Mouse (Mus musculus) heart, adult 9 months (tissue): ENCODE data around the gene Lamc3.
A peak's percentile ranks its signal among the peaks of the same experiment; 100 is the strongest.
"Not testable (repeated sequence)": the region's sequence is repeated elsewhere in the genome, so short reads cannot be mapped to it uniquely, and the experiment has no call there.

Experiments
- DNase-seq, 2 experiments: peaks; one replicate each; pipeline ENCODE4 v3.0.0; 2022; ENCODE audit warnings: low spot score in 2 of 2

Lamc3 gene

DNA sequence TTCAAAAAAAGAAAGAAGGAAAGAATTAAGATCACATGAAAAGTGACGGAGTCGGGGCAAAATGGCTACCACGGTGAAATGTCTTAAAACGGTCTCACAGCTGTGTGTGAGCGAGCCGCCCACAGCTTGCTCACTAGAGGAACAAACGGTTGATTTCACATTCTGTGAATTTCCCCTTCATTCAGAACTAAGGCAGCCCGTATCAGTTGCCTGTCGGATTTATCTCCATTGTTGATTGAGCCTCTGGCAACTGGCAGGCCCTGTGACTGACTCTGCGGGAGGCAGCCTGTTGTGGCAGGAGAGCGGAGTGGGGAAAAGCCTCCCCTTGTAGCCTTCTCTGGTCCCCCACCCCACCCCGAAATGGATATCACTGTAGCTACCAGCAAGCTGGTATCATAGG is 10.6 kb upstream of the Lamc3 start:
- no peak for DNase-seq

DNA sequence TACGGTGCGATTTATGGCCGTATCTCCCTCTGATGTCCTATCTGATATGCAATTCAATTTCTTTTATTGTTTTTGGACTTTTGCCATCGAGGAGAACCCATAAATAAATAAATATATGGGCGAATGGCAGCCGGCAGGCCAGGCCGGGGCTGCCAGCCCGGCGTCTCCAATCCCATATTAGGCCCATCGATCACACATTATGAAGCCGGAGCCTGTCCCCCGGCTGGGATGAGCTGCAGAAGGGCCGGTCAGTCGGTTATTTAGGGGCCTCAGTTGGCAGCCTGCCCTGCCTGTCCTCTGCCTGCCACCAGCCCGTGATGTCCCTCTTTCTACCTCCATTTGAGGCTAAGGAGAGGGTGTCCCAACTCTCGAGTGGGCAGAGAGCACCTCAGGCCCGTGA is 8.5 kb upstream of the Lamc3 start:
- DNase-seq = no peak

DNA sequence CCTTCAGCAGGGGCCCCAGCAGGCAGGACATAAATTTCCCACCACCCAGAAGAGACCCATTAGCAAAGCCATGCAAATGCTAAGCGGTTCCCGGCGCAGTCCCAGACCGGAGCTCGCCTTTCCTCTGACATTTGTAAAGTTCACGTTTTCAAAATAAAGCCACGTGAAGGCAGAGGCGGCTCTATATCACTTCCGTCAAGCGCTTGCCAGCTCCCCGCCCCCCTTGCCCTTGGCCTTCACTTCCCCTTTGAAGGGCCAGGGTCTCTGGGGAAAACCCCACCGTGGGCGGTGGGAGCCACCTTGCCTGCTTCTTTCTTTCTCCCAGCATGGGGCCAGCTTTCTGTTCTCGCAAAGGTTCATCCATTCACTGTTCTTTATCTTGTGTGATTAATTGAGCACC is 6.2 kb upstream of the Lamc3 start:
- DNase-seq = no peak

DNA sequence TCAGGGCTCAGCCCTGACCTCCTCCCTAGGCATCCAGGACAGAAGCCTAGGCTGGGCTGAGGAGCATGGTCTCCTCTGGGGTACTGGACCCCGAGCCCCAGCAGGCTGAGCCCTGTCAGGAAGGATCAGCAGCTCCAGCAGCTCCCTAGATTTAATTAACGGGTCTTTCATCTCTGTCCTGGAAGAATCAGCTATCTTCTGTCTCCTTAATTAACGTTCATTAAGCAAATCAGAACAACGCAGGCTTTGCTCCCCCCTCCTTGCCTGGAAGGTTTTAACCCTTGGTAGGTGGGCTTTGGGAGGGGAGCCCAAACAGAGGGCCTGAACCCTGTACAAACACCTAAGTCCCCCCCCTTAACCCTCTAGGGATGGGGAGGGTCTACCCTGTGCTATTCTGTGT is 4.0 kb upstream of the Lamc3 start:
- no peak for DNase-seq

DNA sequence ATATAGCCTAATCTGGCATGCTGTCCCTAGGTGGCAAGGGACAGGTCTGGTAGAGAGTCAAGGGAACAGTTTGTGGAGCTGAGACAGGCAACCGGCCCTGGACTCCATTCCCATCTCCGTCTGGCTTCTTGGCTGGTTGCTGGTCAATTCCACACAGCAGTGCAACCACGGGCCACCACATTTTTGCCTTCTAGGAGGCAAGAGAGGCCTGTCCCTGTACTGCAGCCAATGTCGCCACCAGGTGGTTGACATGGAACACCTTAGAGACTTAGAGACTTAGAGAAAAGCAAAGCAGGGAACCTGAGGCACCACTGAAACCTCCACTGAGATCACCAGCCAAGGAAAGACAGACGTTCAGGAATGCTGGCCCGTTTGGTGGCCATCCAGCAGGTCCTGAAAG is 2.3 kb upstream of the Lamc3 start:
- DNase-seq = no peak

DNA sequence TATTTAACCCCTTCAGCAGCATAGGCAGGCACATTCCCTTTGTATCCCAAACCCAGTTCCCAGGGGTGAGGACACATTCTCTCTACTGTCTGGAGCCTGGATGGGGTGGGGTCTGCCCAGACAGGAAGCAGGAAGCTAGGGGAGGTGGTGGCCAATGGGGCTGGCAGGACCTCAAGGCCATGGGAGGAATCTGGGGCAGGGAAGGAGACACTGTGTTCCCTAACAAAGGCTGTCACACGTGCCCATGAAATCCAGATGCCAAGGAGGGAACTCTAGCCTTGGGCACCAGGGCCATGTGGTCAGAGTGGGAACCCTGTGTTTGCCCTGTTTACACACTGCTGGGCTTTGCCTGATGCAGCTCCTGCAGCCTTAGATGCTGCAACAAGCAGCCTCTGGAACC is 1.8 kb downstream of the Lamc3 start:
- no peak for DNase-seq

DNA sequence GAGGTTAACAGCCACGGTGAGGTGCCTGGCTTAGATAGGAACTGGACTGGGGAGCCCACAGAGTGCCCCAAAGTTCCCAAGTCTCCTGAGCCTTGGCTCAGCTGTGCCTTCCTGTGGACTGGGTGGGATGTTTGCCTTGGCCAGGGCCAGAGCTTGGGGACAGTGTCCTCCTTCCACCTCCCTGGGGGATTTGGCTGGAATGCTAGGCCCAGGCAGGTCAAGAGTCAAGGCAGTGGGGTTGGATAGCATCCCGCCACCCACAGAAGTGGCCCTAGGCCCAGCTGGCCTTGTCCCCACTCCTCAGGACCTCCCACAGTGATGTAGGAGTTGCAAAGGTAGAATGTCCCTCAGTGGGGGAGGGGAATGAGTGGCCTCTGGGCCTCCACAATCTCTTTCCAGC is 4.1 kb downstream of the Lamc3 start:
- peak in 1 of 2 experiments; percentile 21 for DNase-seq

DNA sequence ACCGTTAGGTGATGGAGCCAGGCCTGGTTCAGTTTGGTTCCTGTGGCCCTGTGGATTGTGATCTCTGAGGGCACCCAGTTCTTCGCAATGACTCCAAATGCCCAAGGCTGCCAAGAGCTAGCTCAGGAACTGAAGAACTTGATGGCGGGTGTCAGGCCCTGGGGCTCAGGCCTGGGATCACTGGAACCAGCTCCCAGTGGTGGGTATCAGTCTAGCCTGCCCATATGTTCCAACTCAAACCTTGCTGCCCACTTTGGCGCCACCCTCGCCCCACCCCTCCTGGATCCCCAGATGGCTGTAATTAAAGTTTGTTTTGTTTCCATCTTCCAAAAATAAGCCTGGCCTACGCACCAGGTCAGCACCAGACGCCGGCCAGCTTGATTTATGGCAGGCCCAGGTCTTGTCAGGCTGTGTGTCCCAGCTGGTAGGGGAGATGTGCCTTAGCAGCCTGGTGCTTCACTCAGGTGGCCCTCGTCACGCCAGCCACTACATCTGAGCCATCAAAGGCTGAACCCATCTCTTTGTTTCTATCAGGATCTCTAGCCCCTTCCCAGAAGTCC is 6.1 kb downstream of the Lamc3 start:
- no peak for DNase-seq

DNA sequence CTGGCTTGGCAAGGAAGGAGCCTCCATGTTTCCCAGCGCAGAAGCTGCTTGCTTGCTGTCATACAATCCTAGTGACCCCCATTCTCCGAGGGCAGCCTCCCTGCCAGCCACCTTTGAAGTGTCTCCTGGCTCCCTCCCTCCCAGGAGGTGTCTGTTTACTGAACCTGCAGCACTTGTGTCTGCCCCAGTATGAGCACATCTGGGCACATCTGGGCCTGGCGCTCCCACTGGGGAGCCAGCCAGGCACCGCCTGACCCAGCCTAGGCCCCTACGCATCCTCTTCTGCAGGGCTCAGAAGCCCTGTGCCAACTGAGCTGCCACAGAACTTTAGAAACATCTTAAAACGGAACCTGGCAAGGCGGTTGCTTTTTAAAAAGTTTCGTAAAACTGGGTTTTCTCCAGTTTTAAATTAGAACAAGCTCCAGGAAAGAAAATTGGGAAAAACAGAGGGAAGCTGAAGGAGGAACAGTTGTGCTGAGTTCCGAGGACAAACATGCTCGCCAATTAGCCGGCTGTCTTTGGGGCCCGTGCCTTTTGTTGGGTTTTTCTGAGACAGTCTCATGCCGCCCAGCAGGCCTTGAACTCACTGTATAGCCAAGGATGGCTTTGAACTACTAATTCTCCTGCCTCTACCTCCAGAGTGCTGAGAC is 7.3 kb downstream of the Lamc3 start:
- DNase-seq = no peak

DNA sequence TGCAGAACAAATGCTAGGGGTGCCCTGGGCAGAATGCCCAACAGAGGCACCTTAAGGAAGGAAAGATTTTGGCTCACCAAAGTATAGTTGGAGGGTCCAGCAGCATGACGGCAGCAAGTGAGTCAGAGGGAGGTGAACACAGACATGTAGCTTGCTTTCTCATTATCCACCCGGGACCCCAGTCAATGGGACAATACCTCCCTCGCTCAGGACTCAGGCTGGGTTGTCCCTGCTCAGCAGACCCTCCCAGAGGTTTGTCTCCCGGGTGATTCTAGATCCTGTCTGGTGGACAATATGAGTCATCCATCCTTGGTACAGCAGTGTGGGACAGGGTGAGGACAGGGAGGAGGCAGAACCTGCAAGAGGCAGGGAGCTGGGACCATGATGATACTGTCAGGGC is 13.8 kb downstream of the Lamc3 start:
- no peak for DNase-seq

DNA sequence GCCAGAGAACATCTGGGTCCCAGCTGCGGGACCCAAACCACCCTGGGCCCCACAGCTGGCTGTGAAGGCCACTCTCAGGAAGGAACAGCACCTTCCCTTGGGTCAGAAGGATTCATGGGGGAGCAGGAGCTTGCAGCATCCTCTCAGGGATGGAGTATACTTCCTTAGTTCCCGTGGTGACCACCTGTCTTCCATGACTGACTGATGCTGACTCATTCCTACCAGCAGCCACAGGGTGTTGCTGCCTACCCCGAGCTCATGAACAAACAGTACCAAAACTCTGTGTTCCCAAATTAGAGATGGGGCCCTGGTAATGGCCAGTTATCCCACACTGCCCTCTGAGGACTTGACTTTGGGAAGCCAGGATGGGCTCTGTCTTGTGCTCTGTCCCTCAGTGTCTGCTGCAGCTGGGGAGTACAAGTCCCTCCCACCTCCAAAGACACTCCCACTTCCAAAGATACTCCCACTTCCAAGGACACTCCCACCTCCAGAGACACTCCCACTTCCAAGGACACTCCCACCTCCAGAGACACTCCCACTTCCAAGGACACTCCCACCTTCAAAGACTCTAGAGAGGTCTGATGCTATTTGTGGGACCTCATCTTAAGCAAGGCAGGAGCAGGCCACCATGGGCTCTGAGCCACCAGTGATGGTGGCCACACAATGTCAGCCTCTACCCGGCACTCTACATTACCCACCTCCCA is 14.7 kb downstream of the Lamc3 start:
- DNase-seq = no peak

DNA sequence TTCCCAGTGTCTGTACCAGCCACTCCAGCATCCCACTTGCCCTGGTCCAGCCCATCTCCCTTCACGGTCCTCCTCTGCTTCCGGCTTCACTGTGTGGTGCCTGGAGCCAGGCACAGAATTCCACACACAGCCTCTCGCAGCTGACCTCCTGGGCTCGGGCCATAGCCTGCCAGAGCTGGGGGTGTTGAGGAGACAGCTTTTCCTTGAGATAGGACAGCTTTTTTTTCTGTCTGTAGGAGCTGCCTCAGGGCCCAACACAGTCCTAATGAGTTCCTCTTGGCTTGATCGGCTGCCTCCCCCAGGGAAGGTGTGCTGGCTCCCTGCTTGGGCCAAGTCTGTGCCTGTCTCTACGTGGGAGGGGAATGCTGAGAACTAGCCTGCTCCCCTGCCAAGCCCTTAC is 17.0 kb downstream of the Lamc3 start:
- DNase-seq = peak in 1 of 2 experiments; percentile 16

DNA sequence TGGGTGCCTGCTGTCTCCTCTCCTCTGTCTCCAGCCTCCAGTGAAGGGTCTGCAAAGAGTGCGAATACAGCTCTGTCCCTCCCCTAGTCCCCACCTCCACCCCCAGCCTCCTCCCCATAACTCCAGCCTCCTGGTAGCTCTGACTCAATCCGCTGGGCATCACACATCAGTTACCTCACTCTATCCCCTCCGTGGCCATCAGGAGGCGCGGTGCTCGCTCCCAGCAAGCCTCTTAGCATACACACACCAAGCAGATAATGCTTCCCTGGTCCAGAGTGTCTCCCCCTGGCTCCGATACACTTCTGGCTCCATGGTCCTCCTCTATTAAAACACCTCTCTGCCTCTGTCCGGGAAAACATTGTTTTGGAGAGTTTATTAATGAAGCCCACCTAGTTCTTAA is 17.5 kb downstream of the Lamc3 start:
- no peak for DNase-seq

DNA sequence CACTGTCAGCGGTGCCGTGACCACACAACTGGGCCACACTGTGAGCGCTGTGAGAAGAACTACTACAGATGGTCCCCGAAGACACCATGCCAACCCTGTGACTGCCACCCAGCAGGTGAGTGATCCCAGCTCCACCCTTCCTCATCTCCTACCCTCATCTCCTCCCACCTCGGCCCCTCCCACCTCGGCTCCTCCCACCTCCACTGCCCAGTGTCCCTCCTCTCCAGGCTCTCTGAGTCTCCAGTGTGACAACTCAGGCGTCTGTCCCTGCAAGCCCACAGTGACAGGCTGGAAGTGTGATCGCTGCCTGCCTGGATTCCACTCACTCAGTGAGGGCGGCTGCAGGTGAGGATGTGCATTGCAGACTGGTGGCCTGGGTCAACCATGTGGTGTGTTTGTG is 18.6 kb downstream of the Lamc3 start:
- DNase-seq = no peak

DNA sequence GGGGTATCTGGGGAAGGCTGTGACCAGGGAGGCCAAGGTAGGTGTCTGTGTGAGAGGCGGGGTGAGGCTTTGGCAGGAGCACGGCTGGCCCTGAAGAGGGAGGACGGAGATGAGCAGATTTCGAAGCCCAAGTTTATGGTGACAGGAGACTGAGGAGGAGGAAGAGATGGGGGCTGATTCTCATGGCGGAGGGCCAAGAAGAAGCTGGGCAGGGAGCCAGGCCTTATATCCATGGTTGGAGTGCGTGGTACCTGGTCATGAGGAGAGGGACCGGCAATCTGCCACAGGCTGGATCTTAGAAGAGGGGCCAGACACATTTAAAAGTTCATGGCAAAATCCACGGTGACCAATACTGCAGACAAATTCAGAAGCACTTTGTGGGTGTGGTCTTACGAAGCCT is 19.3 kb downstream of the Lamc3 start:
- no peak for DNase-seq

DNA sequence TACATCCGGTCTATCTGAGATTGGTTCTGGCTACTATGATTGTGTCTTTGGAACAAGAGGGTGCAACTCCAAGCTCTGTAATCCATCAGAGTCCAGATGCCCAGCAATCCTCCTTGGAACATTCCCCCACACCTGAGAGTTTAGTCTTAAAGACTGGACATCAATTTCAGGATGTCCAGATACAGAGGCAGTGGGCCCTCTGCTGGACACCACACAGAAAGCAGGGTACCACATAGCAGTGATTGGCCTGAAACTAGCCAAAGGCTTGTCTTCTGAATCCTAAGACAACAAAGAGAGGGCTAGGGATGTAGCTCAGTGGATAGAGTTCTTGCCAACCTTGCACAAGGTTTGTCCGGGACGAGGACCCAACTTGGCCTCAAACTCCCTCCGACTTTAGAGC is 25.5 kb downstream of the Lamc3 start:
- no peak for DNase-seq

DNA sequence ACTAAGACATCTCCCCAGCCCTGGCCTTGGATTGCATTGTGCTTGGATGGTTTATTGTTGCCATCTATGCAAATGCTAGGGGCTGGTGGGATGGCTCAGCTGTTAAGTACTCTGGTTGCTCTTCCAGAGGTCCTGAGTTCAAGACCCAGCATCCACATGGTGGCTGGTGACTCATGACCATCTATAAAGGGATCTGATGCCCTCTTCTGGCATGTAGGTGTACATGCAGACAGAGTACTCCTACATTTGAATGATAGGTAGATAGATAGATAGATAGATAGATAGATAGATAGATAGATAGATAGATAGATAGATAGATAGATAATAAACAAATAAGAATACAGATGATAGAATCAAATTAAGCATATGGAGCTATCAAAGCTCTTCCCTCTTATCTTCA is 27.1 kb downstream of the Lamc3 start:
- not testable (repeated sequence) for DNase-seq

DNA sequence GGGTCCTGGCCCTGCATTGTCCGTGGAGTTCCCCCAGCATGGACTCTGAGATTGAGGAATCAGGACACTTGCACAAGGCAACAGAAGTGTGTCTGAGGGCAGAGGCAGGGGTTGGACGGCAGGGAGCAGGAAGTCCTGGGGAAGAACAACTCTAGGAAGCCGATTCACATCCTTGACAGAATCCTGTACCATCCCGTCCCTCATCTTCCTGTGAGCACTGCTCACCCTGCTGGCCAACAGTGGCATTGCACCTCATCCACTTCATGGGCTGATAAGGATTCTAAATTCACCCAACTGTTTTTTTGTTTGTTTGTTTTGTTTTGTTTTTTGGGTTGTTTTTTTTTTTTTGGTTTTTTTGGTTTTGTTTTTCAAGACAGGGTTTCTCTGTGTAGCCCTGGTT is 28.0 kb downstream of the Lamc3 start:
- peak; percentile 41 to 53 for DNase-seq

DNA sequence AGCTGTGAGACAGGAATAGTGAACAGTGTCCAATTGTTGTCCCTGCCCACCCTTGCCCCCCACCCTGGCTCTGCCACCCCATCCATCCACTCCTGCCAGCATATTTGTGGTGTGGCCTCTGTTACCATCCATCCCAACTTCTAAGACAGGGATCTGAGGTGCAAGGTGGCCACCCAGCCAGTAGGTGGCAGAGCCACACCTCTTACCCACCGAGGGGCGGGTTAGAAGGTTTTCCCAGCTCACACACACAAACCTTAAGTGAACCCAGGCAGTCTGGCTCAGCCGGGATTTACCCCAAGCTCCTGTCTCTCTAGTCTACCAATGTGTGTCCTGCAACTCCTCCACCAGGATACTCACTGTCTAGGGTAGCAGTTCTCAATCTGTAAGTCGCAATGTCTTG is 30.5 kb downstream of the Lamc3 start:
- DNase-seq = peak in 1 of 2 experiments; percentile 13

DNA sequence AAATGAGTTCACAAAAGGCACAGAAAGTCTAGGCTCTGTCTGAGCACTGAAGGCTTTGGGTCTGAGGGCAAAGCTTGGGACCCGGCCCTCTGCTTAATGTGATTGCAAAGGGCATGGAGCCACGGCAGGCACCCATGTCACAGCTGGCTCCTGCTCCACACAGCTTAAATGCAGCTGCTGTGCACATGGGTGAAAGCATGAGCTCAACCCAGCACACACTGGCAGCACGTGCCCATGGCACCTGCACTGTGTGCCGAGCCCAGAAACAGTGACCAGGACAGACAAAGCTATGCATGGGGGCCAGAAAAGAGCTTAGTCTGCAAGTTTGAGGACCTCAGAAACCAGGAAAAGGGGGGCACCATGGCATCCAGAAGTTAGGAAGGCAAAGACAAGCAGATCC is 36.6 kb downstream of the Lamc3 start:
- DNase-seq = no peak

DNA sequence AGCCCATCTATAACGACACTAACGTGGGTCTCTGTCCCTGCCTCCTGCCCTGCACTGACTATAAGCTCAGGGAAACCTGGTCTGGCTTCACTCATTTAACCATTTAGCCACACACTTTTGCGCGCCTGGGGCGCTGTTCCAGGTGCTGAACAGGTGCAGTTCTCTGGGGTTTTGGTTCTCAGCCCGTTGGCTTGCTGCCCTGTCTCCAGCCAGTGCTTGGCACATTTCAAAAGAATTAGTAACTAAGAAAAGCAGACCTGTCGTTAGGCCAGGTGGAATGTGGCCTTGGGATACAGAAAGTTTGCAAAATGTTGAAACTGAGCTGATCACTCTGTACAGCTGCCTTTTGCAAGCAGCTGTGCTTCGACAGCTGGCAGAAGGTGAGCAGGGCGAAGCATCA is 37.7 kb downstream of the Lamc3 start:
- DNase-seq = no peak

DNA sequence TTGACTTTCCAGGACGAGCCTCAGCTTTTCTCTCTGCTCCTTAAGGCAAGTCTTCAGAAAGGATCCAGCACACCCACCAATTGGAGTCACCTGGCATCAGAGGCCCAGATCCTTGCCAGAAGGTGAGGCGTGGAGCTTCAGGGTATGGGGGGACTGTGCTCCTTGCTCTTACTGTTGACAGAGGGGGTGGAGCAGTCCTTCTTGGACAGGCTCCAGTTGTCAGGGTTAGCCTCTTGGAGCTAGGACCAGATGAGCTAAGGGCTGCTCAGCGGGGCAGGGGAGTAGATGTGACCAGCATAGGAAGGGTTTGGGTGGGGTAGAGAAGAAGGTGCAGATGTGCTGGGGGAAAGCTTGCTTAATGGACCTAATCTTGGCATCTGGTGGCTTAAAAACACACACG is 38.8 kb downstream of the Lamc3 start:
- DNase-seq = no peak

DNA sequence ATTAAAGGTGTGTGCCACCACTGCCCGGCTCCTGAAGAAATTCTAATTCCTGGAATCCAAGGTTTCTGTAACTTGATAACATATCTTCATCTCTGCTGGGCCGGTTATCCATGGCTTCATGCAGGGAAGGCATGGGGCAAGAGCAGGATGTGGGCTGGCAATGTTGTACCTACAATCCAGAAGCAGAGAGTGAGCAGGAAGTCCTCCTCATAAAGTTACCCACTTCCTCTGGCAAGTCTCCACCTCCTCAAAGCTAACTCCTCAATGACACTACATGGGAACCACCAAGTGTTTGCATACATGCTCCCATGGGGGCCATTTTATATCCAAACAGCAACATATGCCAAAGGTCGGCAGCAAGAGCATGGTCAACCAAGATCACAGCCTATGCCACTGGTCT is 42.6 kb downstream of the Lamc3 start:
- no peak for DNase-seq

DNA sequence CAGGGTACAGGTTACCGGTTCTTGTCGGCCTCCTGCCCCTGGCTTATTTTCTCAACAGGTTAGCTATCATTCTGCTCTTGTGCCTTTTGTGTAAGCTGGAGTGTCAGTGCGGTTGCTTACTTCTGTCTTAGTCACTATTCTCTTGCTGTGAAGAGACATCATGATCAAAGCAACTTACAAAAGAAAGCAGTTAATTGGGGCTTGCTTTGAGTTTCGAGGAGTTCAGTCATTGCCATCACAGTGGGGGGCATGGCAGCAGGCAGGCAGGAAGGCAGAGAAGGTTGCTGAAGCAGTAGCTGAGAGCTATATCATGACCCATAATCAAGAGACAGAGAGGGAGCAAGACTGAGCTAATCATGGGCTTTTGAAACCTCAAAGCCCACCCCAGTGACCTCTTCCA is 47.5 kb downstream of the Lamc3 start:
- DNase-seq = no peak
